Mouse (Mus musculus) forebrain, embryonic 15.5 days (tissue): Measurements from ENCODE around the gene Sstr2. TPM values are rescaled to one million over a fixed set of nuclear protein-coding genes. Genes with fewer than 3 reads are reported as not detected.

ENCODE experiments used
- ATAC-seq: fragments of 200-750 bp; cut with Nextera tagmentation; replicated peaks from 2 replicates; pipeline ENCODE4 v1.8.0; 2017; ENCODE audit warnings: mild to moderate bottlenecking, moderate TSS enrichment, moderate library complexity
- H3K27ac ChIP-seq: fragments of 300-500 bp; sonication (generic); replicated peaks from 2 replicates; pipeline ENCODE4 v1.5.1; 2015; ENCODE audit warnings: mild to moderate bottlenecking, inconsistent platforms
- H3K27me3 ChIP-seq: fragments of 300-500 bp; sonication (generic); 2 replicates; pipeline ENCODE4 v1.6.1; 2015; ENCODE audit warnings: inconsistent platforms
- H3K36me3 ChIP-seq: fragments of 300-500 bp; sonication (generic); 2 replicates; pipeline ENCODE4 v1.6.1; 2015; ENCODE audit warnings: mild to moderate bottlenecking, inconsistent platforms
- H3K4me1 ChIP-seq: fragments of 300-500 bp; sonication (generic); 2 replicates; pipeline ENCODE4 v1.6.1; 2015; ENCODE audit warnings: inconsistent platforms
- H3K4me2 ChIP-seq: fragments of 300-500 bp; sonication (generic); replicated peaks from 2 replicates; pipeline ENCODE4 v1.6.1; 2015; ENCODE audit warnings: mild to moderate bottlenecking, inconsistent platforms
- H3K4me3 ChIP-seq: fragments of 300-500 bp; sonication (generic); 2 replicates; pipeline ENCODE4 v1.5.1; 2015; ENCODE audit warnings: mild to moderate bottlenecking, inconsistent platforms
- H3K9ac ChIP-seq: fragments of 300-500 bp; sonication (generic); replicated peaks from 2 replicates; pipeline ENCODE4 v1.6.1; 2015; ENCODE audit warnings: mild to moderate bottlenecking, inconsistent platforms
- H3K9me3 ChIP-seq: fragments of 300-500 bp; sonication (generic); 2 replicates; pipeline ENCODE4 v1.6.1; 2016; ENCODE audit warnings: inconsistent platforms
- WGBS: fragments of 180-500 bp; shearing (Covaris S2); methylation state at CpG from one replicate; pipeline ENCODE4 v1.1.7; 2015; ENCODE audit warnings: mixed read lengths; 5-methylcytosine and 5-hydroxymethylcytosine counted together
- polyA plus RNA-seq: library from polyadenylated mRNA; unstranded; fragments of >200 nt; fragmentation: Nextera tagmentation; extraction: Ambion mirVana; gene quantifications from 2 replicates; pipeline ENCODE4 v1.2.1, GENCODE M21; 2015

Sstr2 gene
- polyA plus RNA-seq, 1 experiment from 2014 or later = 85.6 TPM

GRCm38 (mm10) chr11:113625437-113625836 is 6.3 kb downstream of the Sstr2 start:
- Histone ChIP-seq H3K4me1 (peaks cover 14% of the 10 kb centered on the region; the same call in 1 of the 2 replicates), H3K4me3 (no peak overlapping the region), H3K4me2 (no peak overlapping the region), H3K27ac (no peak overlapping the region), H3K9ac (no peak overlapping the region), H3K27me3 (no peaks in the 10 kb centered on the region), H3K36me3 (peaks cover 10% of the 10 kb centered on the region), H3K9me3 (no peaks in the 10 kb centered on the region)
- 94% methylated on average over 18 of the region's 18 CpGs for WGBS
- no peak for ATAC-seq

GRCm38 (mm10) chr11:113627785-113628184 is 8.6 kb downstream of the Sstr2 start:
- ATAC-seq = no peak
- Histone ChIP-seq H3K9me3 (no peaks in the 10 kb centered on the region), H3K4me2 (no peak overlapping the region), H3K36me3 (peaks cover 10% of the 10 kb centered on the region), H3K4me1 (0 out of 2 replicates have a peak, but pooled peaks cover 3% of the 10 kb centered on the region), H3K27ac (no peak overlapping the region), H3K27me3 (no peaks in the 10 kb centered on the region), H3K9ac (no peak overlapping the region), H3K4me3 (no peak overlapping the region)
- whole genome bisulfite sequencing = 52% methylated on average over 4 of the region's 4 CpGs

- no peak for ATAC-seq
- H3K27me3 ChIP-seq = no peaks in the 10 kb centered on the region
- 0 out of 2 replicates have a peak, but pooled peaks cover under 1% of the 10 kb centered on the region for H3K36me3 ChIP-seq
- 58% methylated on average over 7 of the region's 7 CpGs for WGBS
- H3K4me2 ChIP-seq = no peak overlapping the region
- H3K9me3 ChIP-seq = no peaks in the 10 kb centered on the region
- no peak overlapping the region for H3K9ac ChIP-seq
- H3K4me1 ChIP-seq = peaks cover 6% of the 10 kb centered on the region; the same call in 1 of the 2 replicates
- H3K4me3 ChIP-seq = no peak overlapping the region
- no peak overlapping the region for H3K27ac ChIP-seq
Observed at GRCm38 (mm10) chr11:113630642-113631041, 11.5 kb downstream of the Sstr2 start.

- Histone ChIP-seq H3K9me3 (no peaks in the 10 kb centered on the region), H3K27me3 (no peaks in the 10 kb centered on the region), H3K4me2 (no peak overlapping the region), H3K4me1 (peaks cover 6% of the 10 kb centered on the region; the same call in 1 of the 2 replicates), H3K27ac (no peak overlapping the region), H3K36me3 (no peaks in the 10 kb centered on the region), H3K9ac (no peak overlapping the region), H3K4me3 (no peak overlapping the region)
- WGBS = 77% methylated on average over 8 of the region's 8 CpGs
- no peak for ATAC-seq
Observed at GRCm38 (mm10) chr11:113631302-113631701, 12.2 kb downstream of the Sstr2 start.

GRCm38 (mm10) chr11:113631862-113632261 is 12.7 kb downstream of the Sstr2 start:
- Histone ChIP-seq H3K27me3 (no peaks in the 10 kb centered on the region), H3K36me3 (no peaks in the 10 kb centered on the region), H3K27ac (0 out of 2 replicates have a peak overlapping the region, but pooled peaks have one; percentile 31), H3K4me2 (no peak overlapping the region), H3K4me3 (no peak overlapping the region), H3K9ac (no peak overlapping the region), H3K9me3 (no peaks in the 10 kb centered on the region), H3K4me1 (peaks cover 6% of the 10 kb centered on the region; the same call in 1 of the 2 replicates)
- ATAC-seq = no peak
- WGBS = 75% methylated on average over 8 of the region's 8 CpGs

- ATAC-seq = no peak
- peaks cover 6% of the 10 kb centered on the region; the same call in 1 of the 2 replicates for H3K4me1 ChIP-seq
- 0 out of 2 replicates have a peak overlapping the region, but pooled peaks have one; percentile 31 for H3K27ac ChIP-seq
- no peak overlapping the region for H3K9ac ChIP-seq
- no peak overlapping the region for H3K4me2 ChIP-seq
- H3K9me3 ChIP-seq = no peaks in the 10 kb centered on the region
- 84% methylated on average over 7 of the region's 7 CpGs for whole genome bisulfite sequencing
- H3K4me3 ChIP-seq = no peak overlapping the region
- no peaks in the 10 kb centered on the region for H3K36me3 ChIP-seq
- no peaks in the 10 kb centered on the region for H3K27me3 ChIP-seq
Observed at GRCm38 (mm10) chr11:113632303-113632702, 13.2 kb downstream of the Sstr2 start.

GRCm38 (mm10) chr11:113633398-113633797 is 14.3 kb downstream of the Sstr2 start:
- Histone ChIP-seq H3K9me3 (no peaks in the 10 kb centered on the region), H3K27ac (no peak overlapping the region), H3K27me3 (no peaks in the 10 kb centered on the region), H3K4me2 (no peak overlapping the region), H3K9ac (no peak overlapping the region), H3K4me1 (peaks cover 6% of the 10 kb centered on the region; the same call in 1 of the 2 replicates), H3K36me3 (no peaks in the 10 kb centered on the region), H3K4me3 (no peak overlapping the region)
- no peak for ATAC-seq
- WGBS = 99% methylated on average over 5 of the region's 5 CpGs

- Histone ChIP-seq H3K4me2 (no peak overlapping the region), H3K4me3 (no peak overlapping the region), H3K9ac (no peak overlapping the region), H3K36me3 (no peaks in the 10 kb centered on the region), H3K27me3 (no peaks in the 10 kb centered on the region), H3K9me3 (no peaks in the 10 kb centered on the region), H3K27ac (peak overlapping the region; percentile 42), H3K4me1 (peaks cover 6% of the 10 kb centered on the region; the same call in 1 of the 2 replicates)
- peak; percentile 59 for ATAC-seq
- 50% methylated on average over 10 of the region's 10 CpGs for WGBS
Observed at GRCm38 (mm10) chr11:113634699-113635121, 15.6 kb downstream of the Sstr2 start.

GRCm38 (mm10) chr11:113638680-113639079 is 19.5 kb downstream of the Sstr2 start:
- 91% methylated on average over 12 of the region's 12 CpGs for WGBS

GRCm38 (mm10) chr11:113645181-113645580 is 26.0 kb downstream of the Sstr2 start:
- H3K4me1 ChIP-seq = peaks cover 15% of the 10 kb centered on the region

More at GRCm38 (mm10) chr11:113638680-113639079, 19.5 kb downstream of the Sstr2 start:
- ATAC-seq = no peak
- Histone ChIP-seq H3K4me1 (peaks cover 6% of the 10 kb centered on the region; the same call in 1 of the 2 replicates), H3K4me3 (no peak overlapping the region), H3K4me2 (no peak overlapping the region), H3K9ac (no peak overlapping the region), H3K27ac (no peak overlapping the region), H3K27me3 (no peaks in the 10 kb centered on the region), H3K9me3 (no peaks in the 10 kb centered on the region), H3K36me3 (no peaks in the 10 kb centered on the region)

GRCm38 (mm10) chr11:113648152-113648551 is 29.0 kb downstream of the Sstr2 start:
- Histone ChIP-seq H3K9me3 (no peaks in the 10 kb centered on the region), H3K4me1 (peaks cover 29% of the 10 kb centered on the region), H3K4me3 (no peak overlapping the region), H3K27ac (no peak overlapping the region), H3K36me3 (peaks cover 15% of the 10 kb centered on the region), H3K27me3 (no peaks in the 10 kb centered on the region), H3K4me2 (peak overlapping the region; percentile 72), H3K9ac (0 out of 2 replicates have a peak overlapping the region, but pooled peaks have one; percentile 19)
- ATAC-seq = 0 out of 2 replicates have a peak, but pooled peaks have one; percentile 17
- 4% methylated on average over 15 of the region's 15 CpGs for WGBS

More at GRCm38 (mm10) chr11:113645181-113645580, 26.0 kb downstream of the Sstr2 start:
- no peak overlapping the region for H3K9ac ChIP-seq
- no peak overlapping the region for H3K4me3 ChIP-seq
- WGBS = 87% methylated on average over 3 of the region's 3 CpGs
- H3K27me3 ChIP-seq = no peaks in the 10 kb centered on the region
- ATAC-seq = no peak
- no peak overlapping the region for H3K27ac ChIP-seq
- H3K36me3 ChIP-seq = no peaks in the 10 kb centered on the region
- no peaks in the 10 kb centered on the region for H3K9me3 ChIP-seq
- no peak overlapping the region for H3K4me2 ChIP-seq

GRCm38 (mm10) chr11:113648690-113649352 is 29.7 kb downstream of the Sstr2 start, which contains the start of gene Cog1:
Gene Cog1 (plus strand): TSS chr11:113649169.
- Histone ChIP-seq H3K27me3 (no peaks in the 10 kb centered on the region), H3K36me3 (peaks cover 21% of the 10 kb centered on the region), H3K4me2 (peak within 1 kb of the TSS; percentile 72), H3K27ac (peak within 1 kb of the TSS; percentile 93), H3K9me3 (no peaks in the 10 kb centered on the region), H3K4me1 (peaks cover 29% of the 10 kb centered on the region), H3K9ac (peak within 1 kb of the TSS; percentile 97), H3K4me3 (peak within 1 kb of the TSS; percentile 97)
- WGBS = 42% methylated on average over 26 of the region's 26 CpGs
- ATAC-seq = no peak
